Mouse (Mus musculus) ES-E14 (cell line): ENCODE measurements around the gene Ivd.

Experiments used
- CHD2 ChIP-seq: IDR thresholded peaks from 2 replicates; pipeline ENCODE4 v1.6.1; 2014; ENCODE audit warnings: mild to moderate bottlenecking, low read depth, low read length, inconsistent platforms
- HCFC1 ChIP-seq: IDR thresholded peaks from 2 replicates; pipeline ENCODE4 v1.6.1; 2012; ENCODE audit warnings: low read length, inconsistent platforms, borderline replicate concordance; ENCODE audit not compliant: insufficient read depth
- MAFK ChIP-seq: IDR thresholded peaks from 2 replicates; pipeline ENCODE4 v1.6.1; 2014; ENCODE audit warnings: mild to moderate bottlenecking, low read depth, low read length, inconsistent platforms; ENCODE audit not compliant: insufficient read depth
- ZC3H11A ChIP-seq: IDR thresholded peaks from 2 replicates; pipeline ENCODE4 v1.6.1; 2012; ENCODE audit warnings: low read depth, mild to moderate bottlenecking, inconsistent platforms, low read length, borderline replicate concordance
- ZNF384 ChIP-seq: IDR thresholded peaks from 2 replicates; pipeline ENCODE4 v1.6.1; 2012; ENCODE audit warnings: low read depth, low read length, inconsistent platforms

- TF ChIP-seq MAFK, result no peak
- TF ChIP-seq CHD2, result no peak
- no peak for TF ChIP-seq ZNF384
- no peak for TF ChIP-seq HCFC1
- TF ChIP-seq ZC3H11A, result no peak
Measured at GRCm38 (mm10) chr2:118907781-118908180, 46.0 kb downstream of the Ivd start.
